18 mouse cellular contexts compared by ENCODE assay signal in genomic region chr11:30750039-30750823, GRCm38 (mm10). TPM values are rescaled to one million over a fixed set of nuclear protein-coding genes. Genes with fewer than 3 reads are reported as not detected.
DNase-seq lines count a peak whose midpoint lies in the region; ATAC-seq and TF ChIP-seq lines count a peak whose summit lies in the region.
"Had no signal": no experiment of that assay in that cellular context is flagged by ENCODE, and none has a peak within 500 bp of the region (broad histone marks: within the 10 kb centered on the region; RNA-seq: fewer than 3 reads in every experiment).

No protein-coding gene starts in this region.

- H3K27me3 ChIP-seq in C2C12 (ENCODE audit: control insufficient read depth, insufficient read depth, insufficient read length) (no peaks in the 10 kb centered on the region), Patski (peaks cover 8% of the 10 kb centered on the region)

- in situ Hi-C loops in Patski (cut with MboI; ENCODE audit: low pct_unique_long_range_greater_than_20kb), result no loop called here

- H3K36me3 ChIP-seq in C2C12 (ENCODE audit: control insufficient read depth, insufficient read depth), result no peaks in the 10 kb centered on the region
- H3K36me3 ChIP-seq: embryonic facial prominence, embryonic 12.5 days; midbrain, embryonic 12.5 days had no signal

- no peaks in the 10 kb centered on the region for H3K79me3 ChIP-seq in C2C12 (ENCODE audit: low read depth)

- peak; percentile 66 for DNase-seq in heart, adult 11 months
- DNase-seq in heart, postnatal 25 days (ENCODE audit: low spot score), result no peak
- no peak for DNase-seq in Patski (ENCODE audit: low read depth, low spot score)
- peak; percentile 43 for DNase-seq in mesoderm, embryonic 11.5 days (ENCODE audit: low read depth, low spot score)
- no peak for DNase-seq in spleen, postnatal 14 days (ENCODE audit: low spot score in 2 of 2)
- no peak for DNase-seq in right cerebral cortex, postnatal 14 days
- DNase-seq in right cerebral cortex, adult 18-20 months, result no peak
- DNase-seq: cerebellum, adult 8-10 months; gastrocnemius, postnatal 36 days; kidney, postnatal 14 days; layer of hippocampus, postnatal 36 days; lung, embryonic 14.5 days; right cerebral cortex, postnatal 4 days; thymus, postnatal 4 days had no signal

- H3K4me3 ChIP-seq in C2C12 (ENCODE audit: insufficient read depth, poor library complexity, severe bottlenecking), result no peak overlapping the region
- H3K4me3 ChIP-seq: embryonic facial prominence, embryonic 12.5 days; midbrain, embryonic 12.5 days had no signal

- TF ChIP-seq CTCF in C2C12 (IDR thresholded peaks at IDR 0.05; ENCODE audit: control insufficient read depth, insufficient read depth, insufficient read length), result no peak
- no peak for TF ChIP-seq CTCF in Patski (IDR thresholded peaks at IDR 0.05)

- H3K79me2 ChIP-seq in C2C12 (ENCODE audit: control insufficient read depth, insufficient read depth), result no peaks in the 10 kb centered on the region

- ATAC-seq in Patski, result peak; percentile 88
- ATAC-seq: activated CD4-positive, CD25-positive, alpha-beta regulatory T cell, adult 4 months had no signal

- POLR2A ChIA-PET in Patski (lab: Charles Lee), result no interaction called here

- intact Hi-C loops in heart, postnatal 25 days (cut with DNase I), result loop anchor here (5.0 kb wide), 1 partner anchor 47 kb away; no protein-coding TSS in a partner anchor

- no peak overlapping the region for H3ac ChIP-seq in C2C12 (ENCODE audit: control insufficient read depth, insufficient read length, low read depth)

- CTCF ChIA-PET in Patski (lab: Charles Lee), result interaction anchor here (1.1 kb wide), 1 partner anchor 13 kb away, joined by 3 read pairs; no protein-coding TSS in a partner anchor

TF ChIP-seq in C2C12, 6 proteins besides CTCF, POLR2A, EP300 and RAD21:
- TF ChIP-seq FOSL1 (IDR thresholded peaks at IDR 0.05; ENCODE audit: insufficient read depth, low read length, poor library complexity, severe bottlenecking), result peak; percentile 15
- TF ChIP-seq USF1 (IDR thresholded peaks at IDR 0.05; ENCODE audit: low read depth), result no peak
- TF ChIP-seq MYOD1 (IDR thresholded peaks at IDR 0.05; ENCODE audit: control insufficient read depth, insufficient read length, low read depth), result peak; percentile 47
- peak; percentile 84 for TF ChIP-seq CEBPB (IDR thresholded peaks at IDR 0.05; ENCODE audit: low read depth)

RNA-seq across cellular contexts. Expression of gene Psme4, which starts 21.3 kb away (rescaled TPM):
- 100 to 1,000 TPM; 218 to 222 TPM for total RNA-seq in heart, postnatal 25 days (2021)
- polyA plus RNA-seq in C2C12 (2012; fragmentation: generic; extraction: Trizol) (13.3 TPM), Patski (2021) (36.4 TPM)

Comparison
In these comparisons a context has a peak if more than half of its experiments do, and no peak if none do; other contexts are left out.
1. DNase-seq: peak in heart, adult 11 months (single experiment) and mesoderm, embryonic 11.5 days (single experiment); none in heart, postnatal 25 days (single experiment), Patski (single experiment), spleen, postnatal 14 days (0 of 2), right cerebral cortex, postnatal 14 days (single experiment) and right cerebral cortex, adult 18-20 months (single experiment).